Mouse (Mus musculus) embryonic fibroblast, embryonic 13.5 days (primary cell): ENCODE measurements around the gene Ino80e.

Experiments
- CTCF ChIP-seq: IDR thresholded peaks from 2 replicates; pipeline ENCODE4 v1.5.1; 2011; ENCODE audit warnings: mild to moderate bottlenecking, control low read depth, low read length, moderate library complexity, borderline replicate concordance; ENCODE audit not compliant: insufficient read depth
- POLR2A ChIP-seq: IDR thresholded peaks from 2 replicates; pipeline ENCODE4 v1.6.1; 2011; ENCODE audit warnings: low read depth, mild to moderate bottlenecking, control low read depth, low read length, moderate library complexity

GRCm38 (mm10) chr7:126887281-126887680, 25.1 kb upstream of the Ino80e start:
- no peak for TF ChIP-seq POLR2A
- no peak for TF ChIP-seq CTCF
